Mouse (Mus musculus) left cerebral cortex, postnatal 4 days (tissue): ENCODE results near the gene Acot7. TPM values are rescaled to one million over a fixed set of nuclear protein-coding genes. Genes with fewer than 3 reads are reported as not detected.

Experiments used
- DNase-seq: peaks from one replicate; pipeline ENCODE4 v3.0.0-alpha.2; 2022
- intact Hi-C: fragments of 180-260 bp; cut with DNase I; formaldehyde crosslinking; loops from one replicate; pipeline ENCODE4 v1.15.1; 2025
- total RNA-seq, 2 experiments: library from RNA; stranded (reverse); gene quantifications; 2 replicates each; pipeline ENCODE4 v1.2.3; 2021

Gene Acot7
- total RNA-seq, 2 experiments from 2014 or later: 349 to 380 TPM

DNA sequence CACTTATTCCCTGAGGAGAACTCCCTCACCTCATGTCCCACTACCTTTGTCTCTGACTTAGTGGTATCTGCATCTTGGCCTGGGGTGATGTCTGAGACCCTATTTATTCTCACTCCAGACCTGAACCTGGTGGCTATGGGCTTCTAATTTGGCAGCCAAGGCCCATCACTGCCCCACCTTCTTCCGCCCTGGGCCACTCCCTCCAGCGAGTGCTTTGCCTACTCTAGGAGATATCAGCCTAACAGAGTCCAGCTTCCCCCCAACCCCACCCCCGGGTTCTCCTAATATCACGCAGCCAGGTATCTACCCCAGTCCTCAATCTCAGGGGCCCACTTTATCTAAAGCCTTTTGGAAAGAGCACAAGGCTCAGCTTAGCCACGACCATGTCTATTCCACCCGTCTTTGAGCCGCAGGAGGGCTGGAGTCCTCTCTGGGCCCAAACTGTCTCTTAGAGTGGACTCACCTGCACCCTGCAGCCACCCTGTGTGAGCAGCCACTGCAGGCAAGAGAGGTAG is 26.4 kb upstream of the Acot7 start:
- intact Hi-C loops: no loop called here
- DNase-seq: no peak

GRCm38 (mm10) chr4:152151966-152152544 is 25.9 kb upstream of the Acot7 start, which contains the start of gene Espn:
TSS of gene Espn (minus strand) at chr4:152152371.
- peak; percentile 54 for DNase-seq
- intact Hi-C loops: no loop called here

DNA sequence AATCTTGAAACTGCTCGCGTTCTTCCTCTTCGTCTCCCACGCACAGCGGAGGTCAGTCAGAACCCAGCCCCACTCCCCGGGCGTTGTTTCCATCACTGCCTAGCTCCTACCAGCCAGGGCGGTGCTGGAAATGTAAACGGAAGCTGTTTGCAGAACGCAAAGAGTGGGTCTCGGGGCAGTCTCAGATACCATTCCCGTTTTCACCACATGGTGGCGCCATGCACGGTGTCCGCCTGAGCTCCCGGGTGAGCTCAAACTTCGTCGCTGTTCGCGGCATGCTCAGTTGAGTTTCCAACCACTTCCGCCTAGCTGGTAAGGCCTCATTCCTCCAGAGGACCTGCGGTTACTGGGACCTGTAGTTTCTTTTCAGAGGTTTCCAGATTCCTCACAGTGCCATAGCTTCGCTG is 24.2 kb upstream of the Acot7 start:
- peak; percentile 81 for DNase-seq
- intact Hi-C loops: no loop called here

GRCm38 (mm10) chr4:152155019-152155418 is 22.9 kb upstream of the Acot7 start:
- no peak for DNase-seq
- intact Hi-C loops: no loop called here

DNA sequence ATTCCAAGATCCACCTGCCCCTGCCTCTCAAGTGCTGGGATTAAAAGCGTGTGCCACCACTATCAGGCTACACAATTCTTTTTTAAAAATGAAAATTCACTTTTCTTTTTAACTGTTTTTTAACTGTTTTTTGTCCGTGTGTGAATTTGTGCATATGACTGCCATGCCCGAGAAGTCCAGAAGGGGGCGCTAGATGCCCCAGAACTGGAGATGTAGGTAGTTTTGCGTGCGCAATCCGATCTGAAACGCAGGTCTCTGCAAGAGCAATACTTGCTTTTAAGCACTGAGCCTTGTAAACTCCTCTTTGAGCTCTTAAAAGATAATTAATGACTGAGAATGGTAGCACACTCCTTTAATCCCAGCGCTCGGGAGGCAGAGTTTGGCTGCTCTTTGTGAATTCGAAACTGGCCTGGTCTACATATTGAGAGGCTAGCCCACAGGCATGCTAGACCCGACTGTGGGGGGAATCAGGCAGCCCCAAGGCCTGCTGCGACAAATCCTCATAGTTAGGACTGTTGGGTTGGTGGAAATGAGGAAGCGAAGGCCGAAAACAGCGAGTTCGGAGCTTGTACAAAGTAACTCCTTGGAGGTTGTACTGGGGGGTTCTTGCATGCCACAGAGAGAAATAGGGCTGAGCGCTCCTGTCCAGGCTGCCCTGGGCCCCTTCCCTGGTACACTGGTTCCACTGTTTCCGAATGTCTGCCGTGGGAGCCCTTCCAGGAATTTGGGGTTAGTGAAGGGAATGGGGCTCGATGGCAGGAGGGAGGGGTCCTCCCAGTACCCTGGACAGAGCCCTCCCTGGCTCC is 20.0 kb upstream of the Acot7 start:
- DNase-seq: peak; percentile 49

DNA sequence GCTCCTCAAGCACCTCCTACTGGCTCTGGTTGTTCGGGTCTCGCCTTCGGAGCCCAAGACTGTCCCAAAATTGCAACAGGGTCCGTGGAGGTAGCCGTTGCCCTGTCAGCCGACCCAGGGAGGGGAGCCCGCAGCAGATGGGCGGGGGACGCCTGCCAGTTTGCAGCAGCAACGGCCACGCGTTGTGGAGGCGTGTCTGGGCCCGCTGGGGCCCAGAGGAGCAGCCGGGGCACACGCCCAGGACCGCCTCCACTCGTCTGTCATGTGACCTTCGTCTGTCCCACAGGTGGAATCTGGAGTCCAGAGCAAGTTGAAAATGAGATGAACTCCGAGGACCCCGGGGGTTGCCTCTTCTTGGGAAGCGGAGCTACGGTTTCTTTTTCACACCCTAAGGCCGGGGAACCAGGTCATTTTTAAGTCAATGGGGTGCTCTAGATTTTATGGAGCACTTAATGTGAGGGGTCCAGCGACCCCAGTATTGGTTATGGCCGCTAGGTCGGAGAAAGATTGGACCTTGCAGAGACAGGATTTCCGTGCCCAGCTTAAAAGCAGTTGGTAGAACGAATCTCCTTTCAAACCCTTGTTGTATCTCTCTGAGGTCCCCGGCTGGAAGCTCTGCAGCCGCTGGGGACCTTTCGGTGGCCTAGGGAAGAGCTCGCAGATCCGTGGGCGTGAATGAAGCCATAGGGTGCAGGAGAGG is 19.2 kb upstream of the Acot7 start, which contains the start of gene Hes2:
Gene Hes2, plus strand, starts transcription at position 283 of the 700 bp plus-strand sequence.
- no peak for DNase-seq
- intact Hi-C loops: no loop called here

More for the DNA sequence above, 20.0 kb upstream of the Acot7 start:
- intact Hi-C loops: no loop called here

DNA sequence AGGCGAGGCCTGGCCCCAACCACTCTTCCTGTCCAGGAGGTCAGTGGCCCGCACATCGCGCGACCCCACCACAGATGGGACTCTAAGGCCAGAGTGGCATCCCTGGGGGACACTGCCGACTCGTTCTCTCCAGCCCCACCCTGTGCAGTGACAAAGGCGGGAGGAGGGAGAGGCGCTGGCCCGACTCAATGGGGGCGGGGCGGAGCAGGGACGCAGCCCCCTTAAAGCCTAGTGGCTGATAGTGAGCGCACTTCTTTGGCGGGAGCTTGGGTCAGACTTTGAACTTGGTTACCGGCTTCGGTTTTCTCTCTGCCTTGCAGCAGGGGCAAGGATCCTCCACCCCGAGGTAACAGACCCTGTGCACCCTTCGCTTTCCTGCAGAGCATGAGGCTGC is 18.7 kb upstream of the Acot7 start:
- intact Hi-C loops: no loop called here
- DNase-seq: no peak

- DNase-seq: no peak
- intact Hi-C loops: no loop called here
Observed at GRCm38 (mm10) chr4:152160748-152161147, 17.2 kb upstream of the Acot7 start.

GRCm38 (mm10) chr4:152161601-152162000 is 16.3 kb upstream of the Acot7 start:
- no peak for DNase-seq
- intact Hi-C loops: no loop called here

DNA sequence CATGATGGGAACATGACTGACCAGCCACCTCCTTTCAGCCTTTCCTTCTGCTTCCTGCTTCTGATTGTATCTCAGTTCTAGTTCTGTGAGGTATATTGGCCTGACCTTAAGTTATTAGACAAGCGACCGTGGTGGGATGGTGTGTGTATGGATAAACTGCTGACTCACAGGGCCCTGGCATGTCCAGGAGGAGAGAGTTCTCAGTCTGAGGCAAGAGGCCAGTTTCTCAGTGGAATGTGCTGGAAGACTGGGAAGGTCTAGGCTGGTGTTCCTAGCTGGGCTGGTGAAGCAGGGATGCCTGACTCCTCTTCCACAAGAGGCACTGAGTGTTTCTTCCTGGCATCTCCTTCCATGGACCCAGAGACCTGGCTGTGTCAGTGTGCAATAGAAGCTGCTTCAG is 15.2 kb upstream of the Acot7 start:
- no peak for DNase-seq
- intact Hi-C loops: no loop called here

DNA sequence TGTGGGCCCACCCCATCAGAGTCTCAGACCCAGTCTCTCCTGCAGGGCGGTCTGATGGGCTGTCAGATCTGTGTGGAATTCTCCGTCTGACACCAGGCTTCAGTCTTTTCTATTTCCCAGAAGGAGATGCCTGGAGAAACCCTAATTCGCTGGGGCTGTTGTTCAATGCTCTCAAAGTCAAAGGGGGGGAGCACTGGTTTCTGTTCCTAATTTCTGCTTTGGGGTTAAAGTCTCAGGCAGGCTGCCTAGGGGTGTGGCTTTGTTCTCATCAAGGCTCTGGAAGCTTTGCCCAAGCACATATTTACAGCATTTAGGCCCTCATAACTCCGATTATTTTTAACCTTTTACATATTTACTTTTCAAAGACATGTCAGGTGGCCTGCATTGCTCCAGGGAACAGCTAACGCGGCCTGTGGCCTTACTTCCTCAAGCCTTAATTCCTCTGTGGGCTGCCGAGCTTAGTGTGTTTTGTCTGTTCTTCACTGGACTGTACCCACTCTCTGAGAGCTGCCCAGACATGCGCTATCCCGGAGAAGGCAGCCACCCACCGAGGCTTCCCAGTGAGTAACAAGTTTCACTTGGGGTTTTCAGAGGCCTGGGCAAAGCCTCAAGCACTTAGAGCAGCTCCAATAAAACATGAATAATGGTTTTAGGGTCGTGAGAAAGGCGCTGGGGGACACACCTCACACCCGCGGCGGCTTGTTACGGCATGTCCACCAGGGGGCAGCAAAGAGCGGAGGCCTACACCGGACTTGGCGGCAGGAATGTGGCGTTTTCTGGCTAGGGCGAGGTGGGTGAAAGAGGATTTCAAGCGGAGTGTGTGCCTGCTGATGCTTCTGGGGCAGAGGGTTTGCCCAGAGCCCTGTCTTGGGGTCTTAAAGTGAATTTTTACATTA is 12.7 kb upstream of the Acot7 start:
- peak; percentile 74 for DNase-seq
- intact Hi-C loops: no loop called here

- no peak for DNase-seq
- intact Hi-C loops: no loop called here
Observed at GRCm38 (mm10) chr4:152168052-152168451, 9.9 kb upstream of the Acot7 start.

GRCm38 (mm10) chr4:152169103-152169502 is 8.8 kb upstream of the Acot7 start:
- intact Hi-C loops: no loop called here

GRCm38 (mm10) chr4:152170286-152170685 is 7.6 kb upstream of the Acot7 start:
- no peak for DNase-seq
- intact Hi-C loops: loop anchor here (10.0 kb wide), 1 partner anchor 255 kb away; no protein-coding TSS in a partner anchor

More at GRCm38 (mm10) chr4:152169103-152169502, 8.8 kb upstream of the Acot7 start:
- DNase-seq: no peak

- intact Hi-C loops: loop anchor here (10.0 kb wide), 1 partner anchor 253 kb away; no protein-coding TSS in a partner anchor
- DNase-seq: no peak
Observed at GRCm38 (mm10) chr4:152171543-152171942, 6.4 kb upstream of the Acot7 start.

DNA sequence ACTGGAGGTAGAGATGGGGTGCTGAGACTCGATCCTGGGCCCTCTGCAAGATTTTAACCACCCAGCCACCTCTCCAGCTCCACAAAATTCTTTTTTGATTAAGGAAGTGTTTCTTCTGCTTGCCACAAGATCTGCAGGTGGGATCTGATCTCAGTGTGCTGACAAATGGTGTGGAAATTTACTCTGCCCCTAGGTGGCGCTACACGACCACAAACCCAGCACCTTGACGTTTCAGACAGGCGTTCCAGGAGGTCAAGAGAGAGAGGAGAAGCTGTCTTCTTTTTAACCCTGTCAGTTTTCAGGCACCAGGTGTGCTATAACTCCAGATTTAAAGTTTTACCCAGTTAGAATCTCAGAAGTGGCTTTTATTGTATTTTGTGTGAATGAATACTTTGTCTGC is 4.9 kb upstream of the Acot7 start:
- intact Hi-C loops: loop anchor here (10.0 kb wide), 1 partner anchor 252 kb away; no protein-coding TSS in a partner anchor
- peak; percentile 80 for DNase-seq

- no peak for DNase-seq
- intact Hi-C loops: loop anchor here (10.0 kb wide), 1 partner anchor 251 kb away; no protein-coding TSS in a partner anchor
Observed at GRCm38 (mm10) chr4:152173956-152174355, 4.0 kb upstream of the Acot7 start.

- no peak for DNase-seq
- intact Hi-C loops: loop anchor here (5.0 to 10.0 kb wide), 2 partner anchors 111 to 248 kb away; no protein-coding TSS in a partner anchor
Observed at GRCm38 (mm10) chr4:152176638-152177037, 1.3 kb upstream of the Acot7 start.

DNA sequence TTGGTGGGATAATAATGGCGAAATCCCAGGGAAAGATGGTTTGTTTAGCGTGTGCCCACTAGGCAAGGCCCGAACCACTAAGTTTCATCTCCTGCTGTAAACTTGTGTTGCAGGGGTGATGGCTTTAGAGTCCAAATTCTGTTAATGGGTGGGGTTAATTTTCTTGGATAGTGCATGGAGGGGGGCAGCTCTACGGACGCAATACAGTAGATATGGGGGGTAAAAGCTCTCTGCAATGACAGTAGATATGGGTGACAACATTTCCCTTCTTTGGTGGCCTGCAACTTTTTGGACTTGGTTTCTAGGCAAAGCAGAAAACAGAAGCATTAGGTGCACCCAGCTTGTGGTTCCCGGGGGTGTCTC is 779 bp upstream of the Acot7 start:
- DNase-seq: no peak
- intact Hi-C loops: loop anchor here (5.0 to 10.0 kb wide), 2 partner anchors 110 to 248 kb away; no protein-coding TSS in a partner anchor
